ENCODE assay signal across 15 mouse cellular contexts in the genomic region with DNA sequence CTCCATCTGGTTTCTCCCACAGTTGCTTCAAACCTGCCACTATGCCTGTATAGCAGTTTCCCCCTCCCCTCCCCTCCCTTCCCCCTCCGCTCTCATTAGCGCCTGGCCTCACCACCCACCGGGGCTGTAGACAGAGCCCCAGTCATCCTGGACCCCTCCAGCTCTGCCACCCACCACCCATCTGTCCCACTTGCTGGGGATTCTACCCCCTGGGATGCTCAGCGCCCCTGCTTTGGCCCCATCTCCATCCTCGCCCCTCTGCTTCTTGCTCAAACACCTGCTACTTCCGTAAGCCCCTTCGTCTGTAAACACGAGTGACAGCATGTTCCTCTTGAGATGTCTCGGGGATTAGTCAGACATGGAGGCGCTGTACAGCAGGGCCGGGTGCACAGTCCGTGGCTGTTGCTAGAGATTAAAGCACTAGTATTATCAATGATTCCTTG.
DNase-seq lines count a peak whose midpoint lies in the region; ATAC-seq and TF ChIP-seq lines count a peak whose summit lies in the region.
"Had no signal": no experiment of that assay in that cellular context is flagged by ENCODE, and none has a peak within 500 bp of the region (broad histone marks: within the 10 kb centered on the region; RNA-seq: fewer than 3 reads in every experiment).

No protein-coding gene starts in this region.

- H3K9ac ChIP-seq in heart, embryonic 11.5 days (ENCODE audit: low read depth, low read length): 0 out of 2 replicates have a peak overlapping the region, but pooled peaks have one; percentile 22
- H3K9ac ChIP-seq in hindbrain, embryonic 16.5 days (ENCODE audit: low read depth, low read length): peak overlapping the region; percentile 37; the same call in 1 of the 2 replicates
- H3K9ac ChIP-seq in midbrain, postnatal 0 days (replicated peaks; ENCODE audit: low read length, poor library complexity, severe bottlenecking): no peak overlapping the region
- H3K9ac ChIP-seq: liver, postnatal 0 days had no signal

- no peaks in the 10 kb centered on the region for H3K9me3 ChIP-seq in heart, embryonic 11.5 days (replicated peaks; ENCODE audit: control insufficient read depth, low read length)
- H3K9me3 ChIP-seq in forebrain, embryonic 10.5 days: no peaks in the 10 kb centered on the region
- H3K9me3 ChIP-seq in hindbrain, embryonic 16.5 days (ENCODE audit: control insufficient read depth, low read length): no peaks in the 10 kb centered on the region
- H3K9me3 ChIP-seq in midbrain, postnatal 0 days (ENCODE audit: low read length): no peaks in the 10 kb centered on the region
- H3K9me3 ChIP-seq: megakaryocyte, embryonic 14.5 days had no signal

- H3K36me3 ChIP-seq in heart, embryonic 11.5 days (ENCODE audit: control insufficient read depth, insufficient read depth, low read length): no peaks in the 10 kb centered on the region
- no peaks in the 10 kb centered on the region for H3K36me3 ChIP-seq in forebrain, embryonic 10.5 days (replicated peaks)
- no peaks in the 10 kb centered on the region for H3K36me3 ChIP-seq in hindbrain, embryonic 16.5 days (ENCODE audit: control insufficient read depth, insufficient read depth, low read length)
- H3K36me3 ChIP-seq in midbrain, postnatal 0 days (ENCODE audit: insufficient read depth, low read length): no peaks in the 10 kb centered on the region

- no peak overlapping the region for H3K27ac ChIP-seq in heart, embryonic 11.5 days (ENCODE audit: low read depth, low read length)
- peak overlapping the region; percentile 92 for H3K27ac ChIP-seq in forebrain, embryonic 10.5 days
- peak overlapping the region; percentile 68 for H3K27ac ChIP-seq in hindbrain, embryonic 16.5 days (ENCODE audit: low read depth, low read length)
- H3K27ac ChIP-seq in midbrain, postnatal 0 days (ENCODE audit: low read depth, low read length): peak overlapping the region; percentile 69

- no peaks in the 10 kb centered on the region; the same call in 1 of the 2 replicates for H3K27me3 ChIP-seq in heart, embryonic 11.5 days (ENCODE audit: control insufficient read depth, insufficient read depth, low read length)
- peaks cover 10% of the 10 kb centered on the region for H3K27me3 ChIP-seq in forebrain, embryonic 10.5 days (ENCODE audit: poor library complexity, severe bottlenecking)
- H3K27me3 ChIP-seq in hindbrain, embryonic 16.5 days (replicated peaks; ENCODE audit: control insufficient read depth, insufficient read depth, low read length): no peaks in the 10 kb centered on the region
- H3K27me3 ChIP-seq in midbrain, postnatal 0 days (ENCODE audit: insufficient read depth, low read length): no peaks in the 10 kb centered on the region

- TF ChIP-seq CTCF in midbrain, postnatal 0 days (IDR thresholded peaks at IDR 0.05): no peak

- DNase-seq in heart, postnatal 4 days: no peak
- DNase-seq in forebrain, embryonic 10.5 days (ENCODE audit: extremely low spot score, low spot score): no peak
- peak; percentile 26 for DNase-seq in midbrain, postnatal 0 days (ENCODE audit: low spot score)
- DNase-seq in right cerebral cortex, adult 18-20 months: no peak
- DNase-seq in adrenal gland, adult 18-20 months (ENCODE audit: low spot score in 2 of 2): no peak
- DNase-seq: adrenal gland, adult 2 months; cerebellum, adult 8-10 months; liver, postnatal 0 days; thymus, postnatal 36 days had no signal

- H3K4me3 ChIP-seq in heart, embryonic 11.5 days (ENCODE audit: low read depth, low read length): no peak overlapping the region
- H3K4me3 ChIP-seq in forebrain, embryonic 10.5 days: peak overlapping the region; percentile 19; the same call in 1 of the 2 replicates
- H3K4me3 ChIP-seq in hindbrain, embryonic 16.5 days (ENCODE audit: low read length): no peak overlapping the region
- no peak overlapping the region for H3K4me3 ChIP-seq in midbrain, postnatal 0 days (ENCODE audit: low read depth, low read length)
- H3K4me3 ChIP-seq: erythroblast, embryonic 14.5 days; megakaryocyte, embryonic 14.5 days had no signal

- H3K4me2 ChIP-seq in heart, embryonic 11.5 days: no peak overlapping the region
- no peak overlapping the region for H3K4me2 ChIP-seq in hindbrain, embryonic 16.5 days (ENCODE audit: low read length)
- H3K4me2 ChIP-seq in midbrain, postnatal 0 days (ENCODE audit: low read depth, low read length, poor library complexity, severe bottlenecking): no peak overlapping the region

- peaks cover 7% of the 10 kb centered on the region; the same call in 1 of the 2 replicates for H3K4me1 ChIP-seq in heart, embryonic 11.5 days (ENCODE audit: control insufficient read depth, insufficient read depth, low read length)
- peaks cover 55% of the 10 kb centered on the region for H3K4me1 ChIP-seq in forebrain, embryonic 10.5 days
- peaks cover 12% of the 10 kb centered on the region for H3K4me1 ChIP-seq in hindbrain, embryonic 16.5 days (ENCODE audit: control insufficient read depth, insufficient read depth, low read depth, low read length)
- H3K4me1 ChIP-seq in midbrain, postnatal 0 days (ENCODE audit: insufficient read depth, low read length): peaks cover 12% of the 10 kb centered on the region; the same call in 1 of the 2 replicates

- 19% methylated on average over 12 of the region's 12 CpGs for WGBS in heart, embryonic 11.5 days (ENCODE audit: insufficient replicate concordance)
- WGBS in forebrain, embryonic 10.5 days: 17% methylated on average over 12 of the region's 12 CpGs
- 10% methylated on average over 12 of the region's 12 CpGs for WGBS in hindbrain, embryonic 16.5 days
- WGBS in midbrain, postnatal 0 days: 12% methylated on average over 10 of the region's 12 CpGs

- ATAC-seq in heart, embryonic 11.5 days (replicated peaks; ENCODE audit: insufficient number of reproducible peaks, low FRiP score, low TSS enrichment): no peak
- peak; percentile 56 for ATAC-seq in hindbrain, embryonic 16.5 days
- no peak; the same call in 1 of the 2 replicates for ATAC-seq in midbrain, postnatal 0 days (ENCODE audit: low FRiP score)
- ATAC-seq in cerebellum, adult (ENCODE audit: insufficient number of reproducible peaks, low FRiP score, low TSS enrichment): no peak
- ATAC-seq: intestine, postnatal 0 days; liver, postnatal 0 days had no signal
